Mouse (Mus musculus) liver, adult 2 months (tissue): ENCODE measurements around the gene Znhit2.

ENCODE experiments used
- CTCF ChIP-seq: fragments of 200-500 bp; IDR thresholded peaks from 2 replicates; pipeline ENCODE4 v1.5.1; 2011; ENCODE audit warnings: low read depth, low read length, control low read depth
- POLR2A ChIP-seq: fragments of 200-500 bp; IDR thresholded peaks from 2 replicates; pipeline ENCODE4 v1.6.1; 2011; ENCODE audit warnings: low read length, control low read depth; ENCODE audit not compliant: insufficient read depth; ENCODE audit errors: extremely low read depth

- no peak for TF ChIP-seq CTCF
- no peak for TF ChIP-seq POLR2A
These were observed 9.7 kb downstream of the Znhit2 start for GRCm38 (mm10) chr19:6070571-6071250.
